Mouse (Mus musculus) CH12.LX (cell line): ENCODE results near the gene Dlgap3. TPM values are rescaled to one million over a fixed set of nuclear protein-coding genes. Genes with fewer than 3 reads are reported as not detected.

ENCODE experiments used
- DNase-seq: peaks from one replicate; pipeline ENCODE4 v3.0.0-alpha.2; 2013; ENCODE audit errors: extremely low read depth
- H3K27ac ChIP-seq: 2 replicates; pipeline ENCODE4 v1.5.1; 2012; ENCODE audit warnings: low read depth, mild to moderate bottlenecking, control low read depth, moderate library complexity; ENCODE audit not compliant: insufficient read depth
- H3K27me3 ChIP-seq: replicated peaks from 2 replicates; pipeline ENCODE3; 2012; ENCODE audit warnings: inconsistent platforms
- H3K36me3 ChIP-seq, 2 experiments: replicated peaks in 1 of 2; 2 replicates each; pipeline versions ENCODE3 to v1.6.1; 2012; ENCODE audit warnings: inconsistent platforms in 1 of 2, low read length in 1 of 2, mild to moderate bottlenecking in 1 of 2, mixed read lengths in 1 of 2, moderate library complexity in 1 of 2; ENCODE audit not compliant: control insufficient read depth in 1 of 2, insufficient read depth in 1 of 2
- H3K4me1 ChIP-seq, 2 experiments: 2 replicates each; pipeline ENCODE4 v1.6.1; 2012; ENCODE audit warnings: inconsistent platforms in 1 of 2, moderate library complexity in 1 of 2; ENCODE audit not compliant: insufficient read depth in 2 of 2, control insufficient read depth in 1 of 2
- H3K4me2 ChIP-seq: 2 replicates; pipeline ENCODE4 v1.6.1; 2012; ENCODE audit warnings: low read depth, mild to moderate bottlenecking, control low read depth; ENCODE audit not compliant: poor library complexity, insufficient read depth, severe bottlenecking
- H3K4me3 ChIP-seq, 3 experiments: fragments of 150-350 bp in 1 of 3; sonication (generic) in 1 of 3; replicated peaks in 1 of 3; 2 replicates each; pipeline versions ENCODE3 to v1.5.1; 2011 to 2012; ENCODE audit warnings: low read depth in 2 of 3, low read length in 2 of 3, mild to moderate bottlenecking in 2 of 3, moderate library complexity in 2 of 3, control low read depth in 1 of 3, improper control_type of control experiment in 1 of 3, inconsistent platforms in 1 of 3, mixed read lengths in 1 of 3; ENCODE audit not compliant: poor library complexity in 1 of 3
- H3K79me2 ChIP-seq: replicated peaks from 2 replicates; pipeline ENCODE4 v1.6.1; 2012; ENCODE audit warnings: mild to moderate bottlenecking, moderate library complexity; ENCODE audit not compliant: control insufficient read depth, poor library complexity, insufficient read depth, severe bottlenecking; ENCODE audit errors: extremely low read depth
- H3K9ac ChIP-seq: 2 replicates; pipeline ENCODE4 v1.6.1; 2012; ENCODE audit warnings: low read depth, mild to moderate bottlenecking, control low read depth, moderate library complexity; ENCODE audit not compliant: insufficient read depth
- H3K9me3 ChIP-seq: replicated peaks from 2 replicates; pipeline ENCODE3; 2012; ENCODE audit warnings: low read length, inconsistent platforms, mixed read lengths
- CHD1 ChIP-seq: IDR thresholded peaks from 2 replicates; pipeline ENCODE4 v1.6.1; 2012; ENCODE audit warnings: low read depth, low read length, improper control_type of control experiment, inconsistent platforms
- CHD2 ChIP-seq: IDR thresholded peaks from 2 replicates; pipeline ENCODE4 v1.6.1; 2011; ENCODE audit warnings: low read length, improper control_type of control experiment
- CTCF ChIP-seq, 2 experiments: IDR thresholded peaks in 1 of 2; conservative IDR thresholded peaks in 1 of 2; 2 replicates each; pipeline ENCODE4 v1.5.1; 2011 to 2012; ENCODE audit warnings: low read depth in 2 of 2, low read length in 2 of 2, improper control_type of control experiment in 1 of 2, inconsistent platforms in 1 of 2, mild to moderate bottlenecking in 1 of 2, moderate library complexity in 1 of 2
- EP300 ChIP-seq: IDR thresholded peaks from 2 replicates; pipeline ENCODE4 v1.6.1; 2011; ENCODE audit warnings: low read length, improper control_type of control experiment
- ETS1 ChIP-seq: conservative IDR thresholded peaks from 2 replicates; pipeline ENCODE4 v1.6.1; 2012; ENCODE audit warnings: low read depth, mild to moderate bottlenecking, inconsistent platforms, low read length, improper control_type of control experiment, moderate library complexity
- IRF4 ChIP-seq: IDR thresholded peaks from 2 replicates; pipeline ENCODE4 v1.6.1; 2014; ENCODE audit warnings: low read depth, mild to moderate bottlenecking, inconsistent platforms, low read length, improper control_type of control experiment
- MAZ ChIP-seq: IDR thresholded peaks from 2 replicates; pipeline ENCODE4 v1.6.1; 2012; ENCODE audit warnings: low read depth, mild to moderate bottlenecking, inconsistent platforms, low read length, improper control_type of control experiment, moderate library complexity
- MYC ChIP-seq: IDR thresholded peaks from 2 replicates; pipeline ENCODE4 v1.6.1; 2011; ENCODE audit warnings: low read depth, mild to moderate bottlenecking, improper control_type of control experiment, low read length
- POLR2A ChIP-seq: IDR thresholded peaks from 2 replicates; pipeline ENCODE4 v1.6.1; 2011; ENCODE audit warnings: low read depth, mild to moderate bottlenecking, improper control_type of control experiment, low read length
- POLR2AphosphoS2 ChIP-seq: IDR thresholded peaks from 2 replicates; pipeline ENCODE4 v1.6.1; 2011; ENCODE audit warnings: low read depth, low read length, improper control_type of control experiment
- RCOR1 ChIP-seq: conservative IDR thresholded peaks from 2 replicates; pipeline ENCODE4 v1.6.1; 2012; ENCODE audit warnings: low read depth, mild to moderate bottlenecking, inconsistent platforms, low read length, improper control_type of control experiment
- SIN3A ChIP-seq: IDR thresholded peaks from 2 replicates; pipeline ENCODE4 v1.6.1; 2012; ENCODE audit warnings: low read length, improper control_type of control experiment, inconsistent platforms
- SMC3 ChIP-seq: IDR thresholded peaks from 2 replicates; pipeline ENCODE4 v1.6.1; 2011; ENCODE audit warnings: low read depth, low read length, improper control_type of control experiment
- TBP ChIP-seq: conservative IDR thresholded peaks from 2 replicates; pipeline ENCODE4 v1.6.1; 2011; ENCODE audit warnings: low read depth, low read length, improper control_type of control experiment
- TCF12 ChIP-seq: IDR thresholded peaks from 2 replicates; pipeline ENCODE4 v1.6.1; 2014; ENCODE audit warnings: low read depth, mild to moderate bottlenecking, inconsistent platforms, low read length, improper control_type of control experiment
- USF2 ChIP-seq: conservative IDR thresholded peaks from 2 replicates; pipeline ENCODE4 v1.6.1; 2011; ENCODE audit warnings: low read depth, low read length, improper control_type of control experiment
- ZKSCAN1 ChIP-seq: IDR thresholded peaks from 2 replicates; pipeline ENCODE4 v1.6.1; 2012; ENCODE audit warnings: low read depth, inconsistent platforms, low read length, improper control_type of control experiment, borderline replicate concordance
- dilution Hi-C: fragments of 300-500 bp; cut with MboI; formaldehyde crosslinking; loops from 2 replicates; pipeline ENCODE4 v1.14.3; 2020; ENCODE audit warnings: low sequenced_read_pairs; ENCODE audit not compliant: extremely low pct_unique_long_range_greater_than_20kb, extremely low pct_ligation_motif_present
- in situ Hi-C: fragments of 300-500 bp; cut with MboI; formaldehyde crosslinking; loops from 3 replicates; pipeline ENCODE4 v1.14.3; 2019; ENCODE audit warnings: low sequenced_read_pairs, low pct_ligation_motif_present, low pct_unique_long_range_greater_than_20kb, mixed read lengths
- polyA plus RNA-seq: library from polyadenylated mRNA; unstranded; fragments of >175 nt; gene quantifications from 2 replicates; pipeline ENCODE4 v1.2.1, GENCODE M21; 2012; ENCODE audit warnings: low read depth; ENCODE audit not compliant: insufficient read length
- total RNA-seq, 2 experiments: library from RNA; depleted of rRNA; stranded (reverse); fragments of 300-350 nt in 1 of 2; fragments of >200 nt in 1 of 2; gene quantifications; 2 replicates each; pipeline ENCODE4 v1.2.3; 2012 to 2014

Dlgap3 gene
- total and polyA plus RNA-seq, 3 experiments = 0.07 to 0.55 (median 0.08) TPM

DNA sequence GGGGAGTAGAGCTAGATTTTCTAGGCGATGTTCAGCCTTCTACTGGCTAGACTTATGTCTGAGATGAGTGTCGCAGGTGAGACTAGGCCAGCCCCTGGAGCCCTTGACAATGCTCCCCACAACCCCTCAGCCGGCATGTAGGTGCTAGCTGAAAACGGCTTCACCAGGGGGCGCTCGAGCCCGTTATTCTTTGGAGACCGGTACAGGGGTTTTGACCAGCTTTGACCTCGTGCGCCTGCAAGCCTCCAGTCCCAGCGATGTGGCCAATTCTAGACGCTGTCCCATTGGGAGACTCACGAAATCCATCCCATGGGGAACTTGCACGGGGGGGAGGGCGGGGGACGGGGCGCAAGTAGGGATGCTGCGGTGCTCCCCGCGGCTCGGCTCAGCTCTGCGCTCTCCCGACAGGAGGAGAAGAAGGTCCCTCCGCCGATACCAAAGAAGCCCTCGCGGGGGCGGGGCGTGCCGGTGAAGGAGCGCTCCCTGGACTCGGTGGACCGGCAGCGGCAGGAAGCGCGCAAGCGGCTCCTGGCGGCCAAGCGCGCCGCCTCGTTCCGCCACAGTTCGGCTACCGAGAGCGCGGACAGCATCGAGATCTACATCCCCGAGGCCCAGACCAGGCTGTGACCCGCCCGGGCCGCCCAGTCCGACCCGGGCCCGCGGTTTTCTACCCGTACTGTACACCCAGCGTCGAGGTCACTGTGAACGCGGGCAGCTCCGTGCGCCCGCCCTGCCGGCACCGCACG, 66.9 kb downstream of the Dlgap3 start (continued):
- TF ChIP-seq MAZ (0 out of 2 replicates have a peak, but pooled peaks have one; percentile 20), POLR2A (peak; percentile 23; the same call in 1 of the 2 replicates), ETS1 (no peak)

DNA sequence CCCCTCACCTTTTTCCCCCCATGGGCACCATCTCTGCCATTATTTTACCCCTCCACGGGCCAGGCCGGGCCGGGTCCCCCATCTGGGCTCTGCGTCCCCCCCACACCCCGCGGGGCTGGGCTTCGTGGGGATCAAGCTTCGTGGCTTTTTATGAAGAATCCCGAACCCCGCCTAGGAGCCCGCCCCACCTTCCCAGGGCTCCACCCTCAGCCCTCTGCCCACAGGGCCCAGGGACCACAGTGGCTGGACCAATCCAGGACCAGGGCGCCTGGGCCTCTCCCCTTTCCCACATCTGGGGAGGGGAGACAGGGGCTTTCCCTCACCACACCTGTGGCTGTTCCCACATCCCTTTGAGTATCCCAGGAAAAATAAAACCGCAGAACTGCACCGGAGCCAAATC, 67.6 kb downstream of the Dlgap3 start:
- Histone ChIP-seq H3K27me3 (peaks cover 79% of the 10 kb centered on the region), H3K36me3 (no peaks in the 10 kb centered on the region), H3K27ac (no peak overlapping the region), H3K9me3 (no peaks in the 10 kb centered on the region), H3K4me2 (peak overlapping the region; percentile 89), H3K9ac (peak overlapping the region; percentile 50; the same call in 1 of the 2 replicates), H3K79me2 (no peaks in the 10 kb centered on the region), H3K4me3 (peak overlapping the region in 2 of 3 experiments; percentile 49 to 59), H3K4me1 (peaks cover 3 to 6% of the 10 kb centered on the region in 2 experiments; a peak in 3 of 4 replicates)
- no peak for DNase-seq
- in situ Hi-C loops (no loop called here), dilution Hi-C loops (no loop called here)
- TF ChIP-seq SMC3 (no peak), TBP (no peak), CTCF (conservative IDR thresholded peaks at IDR 0.05 in 1 of 2, IDR thresholded peaks at IDR 0.05 in 1 of 2; ENCODE audit: low read depth in 2 of 2, low read length in 2 of 2) (no peak), ETS1 (no peak), EP300 (no peak), POLR2AphosphoS2 (no peak), SIN3A (no peak), TCF12 (no peak)

DNA sequence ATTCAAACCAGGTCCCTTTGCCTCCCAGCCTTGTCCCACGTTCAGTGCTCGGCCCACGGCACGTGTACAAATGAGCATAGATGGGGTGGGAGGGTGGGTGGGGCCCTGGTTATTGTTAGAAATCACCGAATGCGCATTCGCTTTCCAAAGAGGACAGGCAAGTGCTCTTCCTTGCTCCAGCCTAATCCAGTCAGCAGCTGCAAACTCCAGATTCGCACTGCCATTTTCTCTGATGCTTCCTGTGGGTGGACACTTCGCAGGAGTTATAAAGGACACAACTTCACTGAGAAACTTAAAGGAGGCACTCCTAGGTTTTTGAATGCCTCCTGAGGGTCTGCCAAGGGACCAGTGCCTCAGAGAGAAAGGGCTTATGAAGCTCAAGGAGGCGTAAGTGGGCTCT, 68.3 kb downstream of the Dlgap3 start:
- TF ChIP-seq MAZ (no peak), IRF4 (no peak), USF2 (no peak), RCOR1 (no peak), CHD2 (no peak), TBP (no peak), MYC (no peak), CHD1 (no peak), ZKSCAN1 (no peak), ETS1 (no peak)
- no peaks in the 10 kb centered on the region for H3K36me3 ChIP-seq
- H3K9me3 ChIP-seq = no peaks in the 10 kb centered on the region
- H3K27me3 ChIP-seq = peaks cover 75% of the 10 kb centered on the region
- in situ Hi-C loops (no loop called here), dilution Hi-C loops (no loop called here)
- no peak for DNase-seq
- peaks cover 3 to 7% of the 10 kb centered on the region in 2 experiments; a peak in 3 of 4 replicates for H3K4me1 ChIP-seq
- no peak overlapping the region for H3K9ac ChIP-seq
- no peak overlapping the region for H3K27ac ChIP-seq
- H3K4me3 ChIP-seq = no peak overlapping the region
- no peaks in the 10 kb centered on the region for H3K79me2 ChIP-seq
- no peak overlapping the region for H3K4me2 ChIP-seq
